Mouse (Mus musculus): ENCODE data around the gene Ccser2.

Gene Ccser2

DNA sequence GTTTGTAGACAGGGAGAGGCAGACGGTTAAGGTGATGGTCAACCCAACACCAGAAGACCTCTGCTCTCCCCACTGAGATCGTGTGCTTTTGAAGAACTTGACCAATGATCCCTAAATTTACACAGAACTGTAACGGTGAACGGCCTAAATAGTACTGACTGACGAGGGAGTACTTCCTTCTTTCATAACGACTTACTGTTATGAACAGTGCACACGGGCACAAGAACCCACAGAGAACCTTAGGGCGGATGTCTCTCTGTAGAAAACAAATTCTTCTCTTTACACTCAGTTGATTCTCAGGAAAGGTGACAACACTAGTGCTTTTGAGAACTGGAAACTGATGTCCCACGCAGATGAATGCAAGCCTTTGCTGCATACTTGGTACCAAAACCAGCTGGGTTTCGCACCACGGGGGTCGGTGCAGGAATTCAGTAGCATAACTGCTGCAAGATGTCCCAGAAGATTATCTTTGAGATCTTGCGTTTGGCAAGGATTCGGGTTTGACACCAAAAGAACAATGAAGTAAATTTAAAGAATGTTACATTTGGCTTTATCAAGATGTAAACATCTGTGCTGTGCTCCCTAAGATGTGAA is 99.7 kb downstream of the Ccser2 start:
- DNase-seq (ENCODE audit: low read depth, low spot score), result no peak

- DNase-seq (ENCODE audit: low read depth, low spot score), result peak; percentile 15
Measured at GRCm38 (mm10) chr14:36866966-36867700, 101.4 kb downstream of the Ccser2 start.

DNA sequence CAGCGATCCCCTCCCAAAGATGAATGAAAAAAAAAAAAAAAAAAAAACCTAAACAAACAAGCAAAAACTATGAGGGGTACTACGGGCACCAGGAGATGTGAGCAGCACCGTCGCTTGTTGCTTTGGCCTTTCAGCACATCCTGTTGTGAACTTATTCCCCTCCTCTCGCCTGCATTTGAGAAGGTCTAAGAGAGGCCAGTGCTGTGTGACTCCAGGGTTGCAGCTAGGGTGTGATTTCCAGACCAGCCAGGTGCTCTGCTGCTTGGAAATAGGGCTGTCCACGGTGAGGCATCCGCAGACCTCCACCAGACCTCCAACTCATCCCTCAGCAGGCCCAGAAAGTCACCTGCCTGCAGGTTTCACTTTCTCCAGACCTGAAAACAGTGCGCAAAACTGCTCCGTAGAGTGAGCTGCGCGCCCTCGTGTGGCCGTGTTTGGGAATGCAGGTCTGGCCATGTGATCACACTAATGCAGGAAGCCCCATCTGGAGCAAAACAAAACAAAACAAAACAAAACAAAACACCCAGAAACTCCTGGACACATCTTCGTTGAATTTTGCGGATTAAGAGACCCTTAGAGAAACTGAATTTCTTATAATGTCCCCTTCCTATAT is 104.6 kb downstream of the Ccser2 start:
- DNase-seq (ENCODE audit: low read depth, low spot score), result peak; percentile 37

DNA sequence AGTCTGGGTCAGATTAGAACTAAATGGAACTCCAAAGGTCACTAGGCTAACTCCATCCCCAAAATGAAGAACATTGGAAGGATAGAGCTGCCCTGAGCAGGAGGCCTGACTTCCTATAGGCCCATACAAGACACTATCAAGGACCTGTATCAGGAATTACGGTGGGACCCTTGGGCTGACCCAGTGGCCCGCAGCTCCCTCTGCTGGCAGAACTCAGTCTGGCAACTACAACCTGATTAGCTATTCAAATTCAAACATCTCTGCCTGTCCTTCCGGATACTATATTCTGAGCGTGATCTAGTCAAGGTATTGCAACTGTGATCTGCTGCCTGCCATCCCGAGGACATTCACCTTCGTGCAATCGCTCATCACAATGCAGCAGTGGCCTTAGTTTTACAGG is 106.2 kb downstream of the Ccser2 start:
- no peak for DNase-seq (ENCODE audit: low read depth, low spot score)

- no peak for DNase-seq (ENCODE audit: low read depth, low spot score)
Measured at GRCm38 (mm10) chr14:36858932-36859331, 109.6 kb downstream of the Ccser2 start.

DNA sequence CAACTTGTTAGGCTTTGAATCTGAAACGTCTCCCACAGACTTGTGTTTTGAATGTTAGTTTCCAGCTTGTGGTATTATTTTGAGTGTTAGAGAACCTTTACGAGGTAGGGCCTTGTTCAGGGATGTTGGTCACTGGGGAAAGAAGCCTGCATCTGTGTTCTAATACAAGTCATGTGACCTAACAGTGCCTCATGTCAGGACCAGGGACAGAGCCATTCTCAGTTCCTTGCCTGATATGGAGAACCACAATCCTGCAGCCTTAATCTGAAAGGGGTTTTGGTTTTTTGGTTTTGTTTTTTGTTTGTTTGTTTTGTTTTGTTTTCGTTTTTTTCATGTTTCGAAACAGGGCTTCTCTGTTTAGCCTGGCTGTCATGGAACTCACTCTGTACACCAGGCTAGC is 115.6 kb downstream of the Ccser2 start:
- DNase-seq (ENCODE audit: low read depth, low spot score), result no peak

- no peak for DNase-seq (ENCODE audit: low read depth, low spot score)
Measured at GRCm38 (mm10) chr14:36848860-36849259, 119.7 kb downstream of the Ccser2 start.
